Mouse (Mus musculus): ENCODE measurements around the gene Cd24a. TPM values are rescaled to one million over a fixed set of nuclear protein-coding genes. Genes with fewer than 3 reads are reported as not detected.

Gene Cd24a
- polyA plus RNA-seq (2012; rRNA removed): 42.8 and 43.2 TPM in 2 replicates

GRCm38 (mm10) chr10:43577997-43578331 lies at the start of gene Cd24a:
Gene Cd24a, plus strand, starts transcription at chr10:43578284.
- no peak for DNase-seq (ENCODE audit: extremely low spot score in 1 of 2, low spot score in 1 of 2)

DNA sequence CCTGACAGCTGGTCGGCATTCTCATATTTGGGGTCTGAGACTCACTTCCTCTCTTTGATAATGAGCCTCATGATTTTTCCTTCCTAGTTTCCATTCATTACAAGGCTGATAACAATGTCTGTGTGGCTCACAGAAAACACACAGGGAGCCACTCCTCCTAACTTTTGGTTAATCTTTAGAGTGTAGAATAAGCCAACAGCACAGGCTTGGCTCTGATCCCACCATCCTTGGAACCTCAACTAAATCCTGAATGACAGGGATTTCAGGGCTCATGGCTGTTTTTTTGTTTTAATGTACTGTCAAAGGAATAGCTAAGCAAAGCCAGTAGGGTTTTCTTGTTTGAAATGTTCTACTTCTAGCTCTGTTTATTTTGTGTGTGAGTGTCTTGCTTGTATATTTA lies 43.7 kb upstream of the Cd24a start:
- no peak for DNase-seq (ENCODE audit: extremely low spot score in 1 of 2, low spot score in 1 of 2)

- DNase-seq (ENCODE audit: extremely low spot score in 1 of 2, low spot score in 1 of 2): no peak
Measured at GRCm38 (mm10) chr10:43537652-43538051, 40.4 kb upstream of the Cd24a start.

- no peak for DNase-seq (ENCODE audit: extremely low spot score in 1 of 2, low spot score in 1 of 2)
Measured at GRCm38 (mm10) chr10:43538831-43539230, 39.3 kb upstream of the Cd24a start.

GRCm38 (mm10) chr10:43539746-43540310 lies 38.3 kb upstream of the Cd24a start:
- DNase-seq (ENCODE audit: extremely low spot score in 1 of 2, low spot score in 1 of 2): peak in 1 of 2 experiments; percentile 15

- peak; percentile 78 to 97 for DNase-seq (ENCODE audit: extremely low spot score in 1 of 2, low spot score in 1 of 2)
Measured at GRCm38 (mm10) chr10:43540442-43541152, 37.5 kb upstream of the Cd24a start, which contains the start of gene 1700021F05Rik. Gene 1700021F05Rik, minus strand, starts transcription at chr10:43540994.

GRCm38 (mm10) chr10:43541153-43541544 lies 36.9 kb upstream of the Cd24a start:
- DNase-seq (ENCODE audit: extremely low spot score in 1 of 2, low spot score in 1 of 2): no peak

- no peak for DNase-seq (ENCODE audit: extremely low spot score in 1 of 2, low spot score in 1 of 2)
Measured at GRCm38 (mm10) chr10:43549411-43549810, 28.7 kb upstream of the Cd24a start.

- no peak for DNase-seq (ENCODE audit: extremely low spot score in 1 of 2, low spot score in 1 of 2)
Measured at GRCm38 (mm10) chr10:43550923-43551322, 27.2 kb upstream of the Cd24a start.

DNA sequence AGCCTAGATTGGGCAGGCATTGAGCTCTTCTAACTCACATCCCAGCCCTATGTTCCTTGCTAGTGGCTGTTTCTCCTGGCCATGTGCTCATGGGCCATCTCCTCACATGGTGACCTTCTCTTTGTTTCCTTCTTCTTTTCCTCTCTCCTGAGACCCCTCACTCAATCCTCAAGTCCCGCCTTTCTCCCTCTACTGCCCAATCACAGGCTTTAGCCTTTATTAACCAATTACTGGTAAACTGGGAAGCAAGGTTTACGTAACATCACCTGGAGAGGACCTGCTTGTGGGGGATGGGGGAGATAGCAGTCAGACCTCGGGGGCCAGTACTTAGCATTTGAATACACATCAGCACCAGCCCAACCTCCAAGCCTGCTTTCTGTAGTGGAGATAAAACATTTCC lies 26.7 kb upstream of the Cd24a start:
- DNase-seq (ENCODE audit: extremely low spot score in 1 of 2, low spot score in 1 of 2): no peak

DNA sequence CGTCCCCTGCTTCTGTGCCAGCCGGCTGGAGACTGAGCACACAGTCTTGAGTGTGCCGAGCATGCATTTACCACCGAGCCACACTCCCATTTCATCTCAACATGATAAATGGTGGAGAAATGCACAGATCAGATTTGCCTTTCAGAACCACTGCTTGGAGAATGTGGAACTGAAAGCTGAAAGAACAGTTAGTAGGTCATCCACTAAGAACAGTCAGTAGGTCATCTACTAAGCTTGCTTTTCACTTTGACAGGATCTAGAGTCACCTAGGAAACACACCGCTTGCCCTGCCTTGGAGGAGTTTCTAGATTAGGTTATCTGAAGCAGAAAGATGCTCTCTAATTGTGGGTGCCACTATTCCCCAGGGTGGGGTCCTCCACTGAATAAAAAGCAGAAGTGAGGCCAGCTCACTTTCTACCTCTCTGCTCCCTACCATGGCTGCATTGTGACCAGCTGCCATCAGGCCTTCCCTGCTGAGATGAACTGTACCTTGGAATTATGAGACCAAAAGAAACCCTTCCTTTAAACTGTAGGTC lies 20.4 kb upstream of the Cd24a start:
- DNase-seq (ENCODE audit: extremely low spot score in 1 of 2, low spot score in 1 of 2): no peak

- peak in 1 of 2 experiments; percentile 16 for DNase-seq (ENCODE audit: extremely low spot score in 1 of 2, low spot score in 1 of 2)
Measured at GRCm38 (mm10) chr10:43559313-43559712, 18.8 kb upstream of the Cd24a start.

GRCm38 (mm10) chr10:43560765-43561164 lies 17.3 kb upstream of the Cd24a start:
- no peak for DNase-seq (ENCODE audit: extremely low spot score in 1 of 2, low spot score in 1 of 2)

- DNase-seq (ENCODE audit: extremely low spot score in 1 of 2, low spot score in 1 of 2): no peak
Measured at GRCm38 (mm10) chr10:43561311-43561710, 16.8 kb upstream of the Cd24a start.

GRCm38 (mm10) chr10:43574352-43574751 lies 3.7 kb upstream of the Cd24a start:
- no peak for DNase-seq (ENCODE audit: extremely low spot score in 1 of 2, low spot score in 1 of 2)

DNA sequence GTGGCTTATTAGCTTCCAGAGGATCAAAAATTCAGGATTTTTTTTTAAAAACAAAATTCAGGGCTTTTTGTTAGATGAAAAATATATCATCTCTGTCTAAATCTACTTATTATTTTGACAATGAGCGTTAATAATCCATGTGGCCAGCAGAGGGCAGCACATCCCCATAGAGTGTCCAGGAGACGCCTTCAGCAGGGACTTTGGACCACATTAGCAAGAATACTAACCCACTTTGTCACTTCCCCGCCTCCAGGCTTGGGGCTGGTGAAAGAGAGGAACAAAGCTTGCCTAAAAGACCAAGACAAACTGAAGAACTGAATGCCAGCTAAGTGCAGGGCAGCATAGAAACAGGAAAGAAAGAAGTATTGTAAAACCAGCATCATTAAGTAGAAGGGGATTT lies 3.1 kb upstream of the Cd24a start:
- DNase-seq (ENCODE audit: extremely low spot score in 1 of 2, low spot score in 1 of 2): peak; percentile 54 to 93

GRCm38 (mm10) chr10:43577299-43577996 lies 636 bp upstream of the Cd24a start:
- DNase-seq (ENCODE audit: extremely low spot score in 1 of 2, low spot score in 1 of 2): no peak

- peak in 1 of 2 experiments; percentile 17 for DNase-seq (ENCODE audit: extremely low spot score in 1 of 2, low spot score in 1 of 2)
Measured at GRCm38 (mm10) chr10:43578366-43578753, 276 bp downstream of the Cd24a start.

GRCm38 (mm10) chr10:43578754-43579380 lies 783 bp downstream of the Cd24a start:
- no peak for DNase-seq (ENCODE audit: extremely low spot score in 1 of 2, low spot score in 1 of 2)

GRCm38 (mm10) chr10:43579381-43580261 lies 1.5 kb downstream of the Cd24a start:
- DNase-seq (ENCODE audit: extremely low spot score in 1 of 2, low spot score in 1 of 2): no peak
